Mouse (Mus musculus) CD8-positive naive resting alpha-beta T cell, adult 2 months (primary cell): ENCODE results near the gene Rgs6.

Source experiments
- DNase-seq, 2 experiments: peaks; one replicate each; pipeline ENCODE4 v3.0.0; 2022; ENCODE audit warnings: low read depth in 2 of 2, low spot score in 2 of 2

Rgs6 gene

DNA sequence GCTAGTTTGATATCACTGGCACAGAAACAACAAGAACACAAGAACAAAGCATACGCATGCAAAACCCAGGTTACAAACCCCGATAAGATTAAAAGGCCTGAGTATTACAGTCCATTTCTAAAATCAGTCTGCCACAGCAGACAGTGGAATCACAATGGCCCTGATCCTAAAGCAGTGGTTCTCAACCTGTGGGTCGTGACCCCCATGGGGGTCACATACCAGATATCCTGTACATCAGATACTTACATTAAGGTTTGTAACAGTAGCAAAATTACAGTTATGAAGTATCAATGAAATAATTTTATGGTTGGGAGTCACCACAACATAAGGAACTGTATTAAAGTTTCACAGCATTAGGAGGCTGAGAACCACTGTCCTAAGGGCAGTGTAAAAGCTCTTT, 488.1 kb downstream of the Rgs6 start:
- DNase-seq = no peak

DNA sequence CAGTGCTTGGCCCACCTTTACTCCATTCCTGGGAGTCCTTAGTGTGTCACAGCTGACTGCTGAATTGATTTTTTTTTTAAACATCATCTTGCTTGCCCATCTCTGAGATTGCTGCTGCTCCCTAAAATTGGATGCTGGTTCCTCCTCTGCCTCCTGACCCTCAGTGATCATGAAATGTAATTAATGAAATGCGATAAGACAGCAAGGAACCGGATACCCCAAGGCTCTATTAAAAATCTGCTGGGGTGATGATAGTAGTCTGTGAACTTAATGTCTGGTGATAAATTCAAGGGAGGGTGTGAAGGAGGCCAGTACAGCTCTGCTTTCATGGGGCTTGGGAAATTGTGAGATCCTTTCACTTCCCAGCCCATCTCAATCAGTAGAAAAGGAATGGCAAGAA, 489.4 kb downstream of the Rgs6 start:
- no peak for DNase-seq

DNA sequence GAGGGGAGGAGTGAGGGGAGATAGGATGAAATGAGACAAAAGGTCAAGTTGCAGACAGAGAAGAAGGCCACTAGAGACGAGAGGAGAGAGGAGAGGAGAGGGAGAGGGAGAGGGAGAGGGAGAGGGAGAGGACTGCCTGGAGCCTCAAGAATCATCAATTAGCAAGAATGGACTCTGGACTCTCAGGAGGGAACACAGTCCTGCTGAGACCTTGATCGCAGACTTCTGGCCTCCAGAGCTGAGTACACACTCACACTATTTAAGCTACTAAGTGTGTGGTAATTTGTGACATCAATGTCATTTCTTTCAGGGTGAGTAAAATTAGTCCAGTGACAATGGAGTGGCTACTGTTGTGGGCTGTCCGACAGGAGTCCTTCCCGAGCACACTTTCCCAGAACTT, 495.3 kb downstream of the Rgs6 start:
- no peak for DNase-seq

DNA sequence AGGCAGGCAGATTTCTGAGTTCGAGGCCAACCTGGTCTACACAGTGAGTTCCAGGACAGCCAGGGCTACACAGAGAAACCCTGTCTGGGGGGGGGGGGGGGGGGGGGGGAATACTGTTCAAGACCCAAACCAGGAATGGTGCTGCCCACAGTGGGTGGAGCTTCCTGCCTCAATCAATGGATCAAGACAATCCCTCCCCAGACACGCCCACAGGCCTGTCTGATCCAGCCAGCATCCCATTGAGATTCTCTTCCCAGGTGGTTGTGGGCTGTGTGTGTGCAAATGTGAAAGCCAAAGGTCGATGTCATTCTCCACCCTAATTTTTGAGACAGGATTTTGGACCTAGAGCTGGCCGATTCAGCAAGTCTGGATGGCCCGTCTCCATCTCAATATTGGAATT, 496.5 kb downstream of the Rgs6 start:
- no peak for DNase-seq

GRCm38 (mm10) chr12:83087010-83087409, 498.9 kb downstream of the Rgs6 start:
- DNase-seq = no peak

DNA sequence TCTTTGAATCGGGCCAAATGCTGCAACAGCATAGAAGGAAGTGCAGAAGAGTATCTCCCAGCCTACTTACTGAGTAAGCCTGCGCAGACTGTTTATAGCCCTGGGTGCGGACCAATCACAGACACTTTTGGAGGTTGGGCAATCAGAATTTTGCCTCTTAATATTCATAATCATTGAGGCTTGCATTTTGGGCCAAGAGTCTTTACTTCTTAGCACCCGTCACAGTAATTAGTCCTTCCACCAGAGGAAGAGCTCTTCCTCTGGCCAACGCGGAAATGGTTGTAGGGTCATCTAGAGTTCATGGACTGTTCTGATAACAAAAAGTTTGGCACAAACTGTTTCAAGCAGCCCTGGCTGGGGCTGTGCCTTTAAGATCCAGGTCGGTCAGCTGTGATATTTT, 499.5 kb downstream of the Rgs6 start:
- no peak for DNase-seq

DNA sequence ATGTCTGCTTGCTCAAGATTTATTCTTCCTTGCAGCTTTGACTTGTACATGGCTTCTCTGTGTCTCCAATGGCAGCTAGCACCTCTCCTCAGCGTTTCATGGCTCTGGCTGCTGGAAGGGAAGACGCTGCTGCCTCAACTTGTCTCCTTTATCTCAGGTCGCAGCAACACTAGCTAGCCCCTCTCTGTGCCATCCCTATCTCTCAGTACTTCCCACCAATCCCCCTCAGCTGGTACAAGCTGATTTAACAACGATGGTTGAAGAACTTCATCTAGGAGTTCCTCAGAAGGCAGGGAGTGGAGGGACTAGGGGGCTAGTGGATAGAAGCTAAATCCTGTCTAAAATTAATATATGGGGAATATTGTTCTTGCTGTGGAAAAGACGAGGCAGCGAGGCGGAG, 503.9 kb downstream of the Rgs6 start:
- no peak for DNase-seq

DNA sequence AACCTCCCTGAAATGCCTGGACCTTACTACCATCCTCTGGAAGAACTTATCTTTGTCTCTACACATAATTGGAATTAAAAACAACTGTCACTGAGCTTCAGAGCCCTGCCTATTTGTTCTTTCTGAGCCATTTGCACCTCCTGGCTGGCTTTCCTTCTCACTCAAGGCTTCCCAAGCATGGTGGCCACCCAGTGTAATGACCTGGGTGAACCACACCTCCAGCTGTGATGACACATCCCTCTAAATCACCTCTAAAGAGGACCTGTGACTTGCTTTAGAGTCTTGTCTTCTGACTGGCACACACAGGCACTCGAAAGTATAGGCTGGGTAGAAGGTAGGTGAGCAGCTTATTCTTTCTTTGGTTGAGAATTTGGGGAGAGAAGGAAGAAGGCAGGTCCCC, 509.7 kb downstream of the Rgs6 start:
- no peak for DNase-seq

DNA sequence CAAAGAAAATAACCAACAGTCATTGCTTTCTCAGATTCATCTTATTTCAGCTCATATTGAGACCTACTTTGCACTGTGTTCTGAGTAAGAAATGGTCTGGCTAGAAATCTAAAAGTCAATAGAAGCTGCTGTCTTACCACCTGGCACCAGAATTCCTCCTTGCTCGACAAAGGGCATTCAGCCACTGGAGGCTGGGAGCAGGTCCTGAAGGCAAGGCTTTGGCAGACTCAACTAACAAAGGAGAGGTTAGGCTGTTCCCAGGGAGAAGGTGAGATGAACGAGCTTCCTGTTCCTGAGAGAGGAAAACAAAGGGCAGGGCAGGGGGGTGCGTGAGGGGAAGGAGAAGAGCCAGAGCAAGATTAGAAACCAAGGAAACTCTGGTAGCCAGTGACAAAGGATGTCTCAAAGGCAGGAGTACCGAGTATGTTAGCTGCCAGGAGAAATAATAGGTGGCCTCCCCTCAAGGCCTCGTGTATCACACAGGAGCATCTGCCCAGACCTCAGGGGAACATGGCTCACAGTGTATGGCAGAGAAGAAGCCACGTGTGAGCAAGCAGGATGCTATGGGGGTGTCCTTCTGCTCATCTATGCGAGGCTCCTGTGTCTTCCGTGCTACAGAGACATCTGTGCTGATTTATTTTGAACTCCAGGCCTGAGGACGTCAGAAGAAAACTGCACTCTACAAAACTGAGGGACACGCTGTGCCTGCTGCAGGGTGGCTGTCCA, 510.7 kb downstream of the Rgs6 start:
- DNase-seq = no peak

DNA sequence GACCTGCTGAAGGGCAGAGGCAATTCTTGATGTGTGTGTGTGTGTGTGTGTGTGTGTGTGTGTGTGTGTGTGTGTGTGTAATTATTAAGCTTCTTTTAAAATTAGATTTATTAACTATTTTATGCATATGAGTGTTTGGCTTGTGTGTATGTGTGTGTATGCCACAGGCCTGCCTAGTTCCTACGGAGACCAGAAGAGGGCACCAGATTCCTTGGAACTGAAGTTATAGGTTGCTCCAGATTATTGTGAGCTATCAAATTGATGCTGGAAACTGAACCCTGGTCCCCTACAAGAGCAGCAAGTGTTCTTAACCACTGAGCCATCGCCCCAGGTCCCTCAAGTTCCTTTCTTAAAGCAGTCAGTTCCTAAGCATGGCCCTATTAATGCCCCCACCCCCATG, 511.8 kb downstream of the Rgs6 start:
- DNase-seq = no peak

- no peak for DNase-seq
These were observed 512.3 kb downstream of the Rgs6 start for GRCm38 (mm10) chr12:83100413-83100812.

DNA sequence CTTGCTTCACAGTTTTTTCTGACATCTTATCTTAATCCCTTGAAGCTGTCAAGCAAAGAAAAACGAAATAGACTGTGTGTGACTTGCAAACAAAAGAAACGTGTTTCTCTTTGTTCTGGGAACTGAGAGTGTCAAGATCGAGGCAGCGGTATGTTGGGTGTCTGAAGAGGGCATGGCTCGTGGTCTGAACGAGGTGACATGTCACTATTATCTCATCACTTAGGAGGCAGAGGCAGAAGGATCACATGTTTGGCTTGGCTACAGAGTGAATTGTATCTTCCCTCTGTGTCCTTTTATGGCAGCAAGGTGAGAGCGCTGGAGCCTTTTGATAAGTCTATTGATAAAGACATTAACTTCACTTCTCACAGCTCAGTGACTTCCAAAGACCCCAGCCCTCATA, 512.8 kb downstream of the Rgs6 start:
- no peak for DNase-seq

DNA sequence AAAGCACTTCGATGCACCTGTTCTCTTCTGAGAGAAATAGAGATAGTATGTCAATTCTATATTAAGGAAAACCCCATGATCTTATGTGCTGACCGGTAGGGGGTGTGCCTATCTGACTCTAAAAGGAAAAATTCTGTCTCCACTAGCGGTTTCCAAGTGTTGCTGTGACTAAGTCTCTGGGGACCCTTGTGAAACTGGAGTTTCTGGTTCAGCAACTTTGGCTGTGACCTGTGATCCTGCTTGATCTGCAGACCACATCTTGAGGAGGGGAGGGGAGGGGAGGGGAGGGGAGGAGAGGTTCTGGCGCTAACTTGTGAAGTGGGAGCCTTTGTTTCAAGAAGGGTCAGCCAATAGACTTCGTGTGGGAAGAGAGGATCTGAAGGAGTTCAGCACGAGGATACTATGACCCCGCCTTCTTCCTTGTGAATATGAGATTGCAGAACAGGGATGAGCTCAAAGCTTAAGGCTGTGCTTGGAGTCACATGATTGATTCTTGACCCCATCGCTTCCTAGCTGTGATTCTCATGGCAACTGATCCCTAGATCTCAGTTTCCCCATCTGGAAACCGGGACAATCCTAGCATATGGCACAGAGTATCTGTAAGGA, 517.5 kb downstream of the Rgs6 start:
- DNase-seq = no peak

GRCm38 (mm10) chr12:83106120-83106517, 518.0 kb downstream of the Rgs6 start:
- no peak for DNase-seq

DNA sequence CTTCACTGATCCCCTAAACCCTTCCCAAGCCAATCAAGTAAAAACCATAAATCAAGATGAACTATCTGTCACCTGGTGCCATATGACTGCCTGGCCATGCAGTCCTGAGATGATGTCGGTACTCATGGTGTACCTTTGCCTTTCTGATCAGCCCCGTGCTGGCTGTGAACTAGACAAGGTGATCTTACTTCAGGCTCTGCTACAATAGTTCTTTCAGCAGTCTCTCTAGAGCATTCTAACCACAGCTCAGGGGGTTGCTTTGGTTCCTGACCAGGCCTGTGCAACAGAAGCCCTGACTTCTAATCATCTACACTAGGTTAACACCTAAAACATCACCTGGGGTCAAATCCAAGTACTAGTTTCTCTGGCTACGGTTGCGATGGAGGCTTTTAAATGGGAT, 521.4 kb downstream of the Rgs6 start:
- DNase-seq = no peak

GRCm38 (mm10) chr12:83109891-83110630, 522.0 kb downstream of the Rgs6 start:
- DNase-seq = no peak

GRCm38 (mm10) chr12:83110711-83111110, 522.6 kb downstream of the Rgs6 start:
- DNase-seq = no peak

GRCm38 (mm10) chr12:83112283-83112682, 524.2 kb downstream of the Rgs6 start:
- DNase-seq = no peak

GRCm38 (mm10) chr12:83112901-83113628, 525.0 kb downstream of the Rgs6 start:
- no peak for DNase-seq

DNA sequence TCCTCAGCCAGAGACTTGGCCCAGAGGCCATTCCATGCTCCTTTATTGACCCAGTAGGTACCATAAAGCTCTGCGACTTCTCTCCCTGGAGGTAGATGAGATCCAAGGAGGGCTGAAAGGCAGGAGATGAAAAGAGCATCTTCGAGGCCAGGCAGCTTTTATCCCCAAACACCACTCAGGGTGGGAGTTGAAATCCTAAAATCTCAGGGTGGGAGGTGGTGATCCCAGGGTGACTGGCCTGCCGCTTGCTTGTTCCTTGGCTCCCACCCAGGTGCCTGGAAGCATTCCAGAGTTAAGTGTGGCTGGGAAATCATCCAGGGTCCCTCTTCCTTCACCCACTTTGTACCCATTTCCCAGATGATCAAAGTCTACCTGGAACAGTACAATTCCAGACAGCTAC, 525.9 kb downstream of the Rgs6 start:
- no peak for DNase-seq

- no peak for DNase-seq
These were observed 526.4 kb downstream of the Rgs6 start for GRCm38 (mm10) chr12:83114396-83115053.
